7 mouse cellular contexts compared by ENCODE assay signal in the genomic region with DNA sequence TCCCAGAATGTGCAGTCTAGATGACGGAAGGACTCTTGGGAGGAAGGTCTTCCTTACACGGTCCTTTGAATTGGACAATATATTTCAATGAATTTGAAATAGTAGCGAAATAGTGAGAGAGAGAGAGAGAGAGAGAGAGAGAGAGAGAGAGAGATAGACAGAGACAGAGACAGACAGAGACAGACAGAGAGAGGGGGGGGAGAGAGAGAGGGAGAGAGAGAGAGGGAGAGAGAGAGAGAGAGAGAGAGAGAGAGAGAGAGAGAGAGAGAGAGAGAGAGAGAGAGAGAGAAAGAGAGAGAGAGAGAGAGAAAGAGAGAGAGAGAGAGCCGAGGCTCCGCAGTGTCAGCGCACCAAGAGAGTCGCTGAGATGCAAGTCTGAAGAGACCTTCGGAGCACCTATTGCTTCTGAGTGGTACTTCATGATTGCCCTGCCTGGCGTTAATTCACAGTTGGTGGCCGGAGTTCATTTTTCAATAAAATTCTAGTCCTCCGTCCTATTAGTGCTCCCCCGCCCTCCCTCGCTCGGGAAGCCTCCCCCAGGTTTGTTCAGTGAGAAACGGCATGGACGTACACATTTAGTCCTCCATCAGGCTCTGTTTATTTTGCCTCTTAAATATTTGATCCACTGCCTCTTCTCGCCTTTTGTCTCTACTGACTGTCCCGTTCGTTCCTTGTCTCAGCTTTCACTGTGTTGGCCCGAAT. TPM values are rescaled to one million over a fixed set of nuclear protein-coding genes. Genes with fewer than 3 reads are reported as not detected.
DNase-seq lines count a peak whose midpoint lies in the region; ATAC-seq and TF ChIP-seq lines count a peak whose summit lies in the region.

No protein-coding gene starts in this region.

- no peak for TF ChIP-seq POLR2A in olfactory bulb, adult 2 months (IDR thresholded peaks at IDR 0.05; ENCODE audit: insufficient read depth, low read depth, low read length)

- peak overlapping the region; percentile 61 for H3K4me2 ChIP-seq in forebrain, embryonic 15.5 days (replicated peaks)

- no peak for ATAC-seq in forebrain, embryonic 15.5 days (replicated peaks)

- peaks cover 13% of the 10 kb centered on the region for H3K4me1 ChIP-seq in forebrain, embryonic 15.5 days
- H3K4me1 ChIP-seq in olfactory bulb, adult 2 months (ENCODE audit: control insufficient read depth, insufficient read depth, low read length), result peaks cover 2% of the 10 kb centered on the region; the same call in 1 of the 2 replicates

- peak; percentile 4 for DNase-seq in spleen, adult 12 weeks (ENCODE audit: low spot score)
- DNase-seq in spleen, postnatal 14 days (ENCODE audit: low spot score in 2 of 2), result no peak
- DNase-seq in brain, adult 2 months (ENCODE audit: low read depth, low spot score), result peak; percentile 36
- peak; percentile 6 for DNase-seq in liver
- no peak for DNase-seq in left cerebral cortex, postnatal 25 days (ENCODE audit: low spot score in 2 of 2)

- peak overlapping the region; percentile 94 for H3K27ac ChIP-seq in forebrain, embryonic 15.5 days (replicated peaks)
- peak overlapping the region; percentile 61 for H3K27ac ChIP-seq in olfactory bulb, adult 2 months (ENCODE audit: insufficient read depth, low read depth, low read length)

- H3K9ac ChIP-seq in forebrain, embryonic 15.5 days (replicated peaks), result peak overlapping the region; percentile 95

- TF ChIP-seq CTCF in olfactory bulb, adult 2 months (IDR thresholded peaks at IDR 0.05; ENCODE audit: insufficient read depth, low read depth, low read length), result no peak

- peak overlapping the region; percentile 79 for H3K4me3 ChIP-seq in forebrain, embryonic 15.5 days
- peak overlapping the region; percentile 88 for H3K4me3 ChIP-seq in olfactory bulb, adult 2 months (ENCODE audit: insufficient read depth, low read depth, low read length)

- no peaks in the 10 kb centered on the region for H3K9me3 ChIP-seq in forebrain, embryonic 15.5 days

- peaks cover 15% of the 10 kb centered on the region for H3K36me3 ChIP-seq in forebrain, embryonic 15.5 days

- H3K27me3 ChIP-seq in forebrain, embryonic 15.5 days, result no peaks in the 10 kb centered on the region

- intact Hi-C loops in left cerebral cortex, postnatal 25 days (cut with DNase I), result loop anchor here (1.0 to 5.0 kb wide), 4 partner anchors 74 to 531 kb away; a partner anchor contains a TSS

- 36% methylated on average over 20 of the region's 20 CpGs for WGBS in forebrain, embryonic 15.5 days
- WGBS in olfactory bulb, adult 2 months, result 18% methylated on average over 20 of the region's 20 CpGs

RNA-seq across cellular contexts. Expression of a gene that starts 0.5 kb away (rescaled TPM):
- polyA plus RNA-seq in forebrain, embryonic 15.5 days (2015; fragmentation: Nextera tagmentation; extraction: Ambion mirVana), result 22.9 and 24.2 TPM in 2 replicates
- not detected in 2 replicates for polyA plus RNA-seq in olfactory bulb, adult 2 months (2012; ENCODE audit: insufficient read depth, insufficient read length, low replicate concordance, missing spikeins)
- total RNA-seq in left cerebral cortex, postnatal 25 days (2021), result 10 to 100 TPM; 17.1 to 19.0 TPM

Comparison
In these comparisons a context has a peak if more than half of its experiments do, and no peak if none do; other contexts are left out.
1. DNase-seq: peak in spleen, adult 12 weeks (single experiment), brain, adult 2 months (single experiment) and liver (single experiment); none in spleen, postnatal 14 days (0 of 2) and left cerebral cortex, postnatal 25 days (0 of 2).